Mouse (Mus musculus) large intestine, adult 2 months (tissue): ENCODE results near the gene Ubxn6. TPM values are rescaled to one million over a fixed set of nuclear protein-coding genes. Genes with fewer than 3 reads are reported as not detected.
"Not testable (repeated sequence)": the region's sequence is repeated elsewhere in the genome, so short reads cannot be mapped to it uniquely, and the experiment has no call there.

Experiments used
- DNase-seq: peaks from one replicate; pipeline ENCODE4 v3.0.0-alpha.2; 2012; ENCODE audit warnings: low read depth, low spot score
- WGBS: fragments of 180-500 bp; shearing (Covaris S2); methylation state at CpG from one replicate; pipeline ENCODE4 v1.1.7; 2018; 5-methylcytosine and 5-hydroxymethylcytosine counted together
- polyA plus RNA-seq: library from polyadenylated mRNA; depleted of rRNA; stranded (reverse); fragments of >200 nt; gene quantifications from 2 replicates; pipeline ENCODE4 v1.2.3, GENCODE M21; 2012

Ubxn6 gene
- polyA plus RNA-seq, 1 experiment, result 51.6 TPM

DNA sequence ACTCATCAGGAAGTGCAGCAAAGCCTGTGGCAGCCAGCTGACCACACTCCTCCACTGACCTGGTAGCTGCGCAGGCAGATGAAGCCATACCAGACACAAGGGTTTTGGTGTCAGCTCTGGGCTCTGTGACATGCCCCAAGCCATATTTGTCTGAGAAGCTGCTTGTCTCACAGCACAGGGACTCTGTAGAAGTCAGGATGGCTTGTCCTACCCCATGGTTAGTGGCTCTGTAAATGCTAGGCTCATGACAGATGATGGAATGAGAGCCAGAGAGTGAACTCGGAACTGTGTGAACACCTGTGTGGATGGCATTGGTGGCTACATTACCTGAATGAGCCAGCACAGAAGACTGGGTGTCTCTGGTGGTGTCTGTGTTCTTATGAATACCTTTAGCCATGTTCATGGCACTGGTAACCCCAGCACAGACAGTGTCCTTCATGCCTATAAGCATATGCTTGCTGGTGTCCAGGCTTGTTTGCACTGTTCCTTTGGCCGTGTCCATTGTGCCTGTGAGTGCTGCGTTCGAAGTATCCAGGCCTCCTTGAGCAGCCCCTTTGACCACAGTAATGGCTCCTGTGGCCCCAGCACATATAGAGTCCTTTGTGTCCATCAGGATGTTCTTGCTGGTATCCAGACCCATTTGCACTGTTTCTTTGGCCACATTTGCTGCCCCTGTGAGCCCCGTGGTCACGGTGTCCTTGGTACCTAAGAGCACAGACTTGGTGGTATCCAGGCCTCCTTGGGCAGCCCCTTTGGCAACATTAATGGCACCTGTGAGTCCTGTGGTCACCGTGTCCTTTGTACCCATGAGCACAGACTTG is 28.8 kb upstream of the Ubxn6 start:
- WGBS, result 96% methylated on average over 8 of the region's 8 CpGs
- DNase-seq, result no peak

GRCm38 (mm10) chr17:56102927-56103326 is 28.1 kb upstream of the Ubxn6 start:
- no peak for DNase-seq
- 94% methylated on average over 9 of the region's 9 CpGs for WGBS

- no peak for DNase-seq
- WGBS, result 90% methylated on average over 5 of the region's 5 CpGs
Observed at GRCm38 (mm10) chr17:56102158-56102557, 27.3 kb upstream of the Ubxn6 start.

- no peak for DNase-seq
- WGBS, result 92% methylated on average over 3 of the region's 3 CpGs
Observed at GRCm38 (mm10) chr17:56100811-56101210, 26.0 kb upstream of the Ubxn6 start.

DNA sequence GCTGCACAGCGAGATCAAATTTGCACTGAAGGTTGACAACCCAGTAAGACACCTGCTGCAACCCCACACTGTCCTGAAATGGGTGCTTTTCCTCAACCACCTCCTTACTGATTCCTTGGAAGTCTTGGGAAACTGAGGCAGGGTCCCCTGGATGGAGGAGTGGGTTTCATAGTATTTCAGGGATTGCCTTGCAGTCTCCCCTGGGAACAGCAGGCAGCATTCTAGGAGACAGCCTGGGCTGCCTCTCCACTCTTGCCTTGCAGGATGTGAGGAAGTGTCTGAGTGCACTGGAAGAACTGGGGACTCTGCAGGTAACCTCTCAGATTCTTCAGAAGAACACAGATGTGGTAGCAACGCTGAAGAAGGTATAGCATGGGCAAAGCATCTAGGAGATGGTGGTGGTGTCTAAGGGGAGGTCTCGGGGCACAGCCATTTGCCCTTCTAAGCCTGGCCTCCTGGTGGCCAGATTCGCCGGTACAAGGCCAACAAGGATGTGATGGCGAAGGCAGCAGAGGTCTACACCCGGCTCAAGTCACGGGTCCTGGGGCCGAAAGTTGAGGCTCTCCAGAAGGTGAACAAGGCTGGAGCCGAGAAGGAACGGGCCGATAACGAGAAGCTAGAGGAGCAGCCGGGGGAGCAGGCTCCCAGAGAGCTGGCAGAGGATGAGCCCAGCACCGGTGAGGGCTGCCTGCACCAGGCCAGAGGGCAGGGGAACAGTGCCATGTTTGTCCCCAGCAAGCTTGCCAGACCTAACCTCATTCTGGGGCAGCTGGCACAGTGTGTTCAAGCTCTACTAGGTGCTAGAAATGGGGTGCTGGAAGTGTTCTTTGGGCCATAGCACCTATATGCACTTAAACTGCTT is 24.1 kb upstream of the Ubxn6 start:
- WGBS, result 92% methylated on average over 15 of the region's 15 CpGs
- DNase-seq, result no peak

GRCm38 (mm10) chr17:56098180-56098579 is 23.4 kb upstream of the Ubxn6 start:
- WGBS, result 94% methylated on average over 8 of the region's 8 CpGs
- DNase-seq, result no peak

- WGBS, result 88% methylated on average over 12 of the region's 12 CpGs
- no peak for DNase-seq
Observed at GRCm38 (mm10) chr17:56096883-56097282, 22.1 kb upstream of the Ubxn6 start.

DNA sequence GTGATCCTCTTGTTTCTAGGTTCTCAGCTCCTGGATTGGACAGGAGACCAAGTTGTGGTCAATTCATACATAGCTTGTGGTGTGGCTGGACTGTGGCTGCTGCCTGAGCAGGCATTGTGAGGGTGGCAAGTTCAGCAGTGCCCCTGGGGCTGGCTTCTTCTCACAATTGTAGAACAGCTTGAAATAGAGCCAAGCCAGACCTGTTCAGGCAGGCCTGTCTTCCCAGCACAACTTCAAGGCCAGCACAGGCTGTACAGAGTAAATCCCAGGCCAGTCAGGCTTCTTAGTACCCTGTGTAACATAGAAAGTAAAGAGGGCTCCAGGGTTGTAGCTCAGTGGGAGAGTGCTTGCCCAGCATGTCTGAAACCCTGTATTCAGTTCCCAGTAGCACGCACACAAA is 18.0 kb upstream of the Ubxn6 start:
- DNase-seq, result no peak
- 96% methylated on average over 1 of the region's 1 CpGs for WGBS

GRCm38 (mm10) chr17:56092312-56092711 is 17.5 kb upstream of the Ubxn6 start:
- 92% methylated on average over 1 of the region's 1 CpGs for WGBS
- no peak for DNase-seq

DNA sequence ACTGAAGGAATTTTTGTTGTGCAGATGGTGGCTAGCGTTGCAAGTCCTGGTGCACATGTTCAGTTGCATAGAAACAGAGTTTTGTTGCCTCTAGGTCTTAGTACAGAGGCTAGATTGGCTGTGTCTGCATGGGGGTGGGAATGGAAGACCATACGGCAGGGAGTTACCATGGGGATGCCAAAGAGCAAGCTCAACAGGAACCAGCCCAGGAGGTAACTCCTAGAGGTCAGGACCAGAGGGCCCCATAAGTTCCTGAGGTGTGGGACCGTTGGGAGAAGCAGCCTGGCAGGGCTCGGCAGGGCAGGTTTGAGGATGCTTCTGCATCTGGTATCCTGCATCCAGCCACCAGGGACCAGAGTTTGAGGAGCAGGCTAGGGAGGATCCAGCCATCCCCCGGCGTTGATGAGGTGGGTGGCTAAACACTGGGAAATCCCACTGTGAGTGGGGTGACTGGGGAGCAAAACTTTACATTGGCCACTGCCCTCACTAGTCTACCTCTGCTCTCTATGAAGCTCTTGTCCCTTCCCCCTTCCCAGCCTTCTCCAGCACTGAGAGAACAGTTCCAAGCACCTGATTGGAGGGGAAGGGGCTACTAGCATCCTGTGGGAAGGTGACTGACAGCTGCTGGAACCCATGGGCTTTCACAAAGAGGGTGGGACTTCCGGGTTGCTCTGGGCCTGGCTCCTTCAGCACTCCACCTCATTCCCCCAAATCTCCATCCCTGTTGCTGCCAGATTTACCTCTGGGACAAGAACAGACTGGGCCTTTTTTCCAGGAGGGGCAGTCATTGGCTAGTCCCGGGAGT is 6.2 kb upstream of the Ubxn6 start:
- WGBS, result 38% methylated on average over 8 of the region's 8 CpGs
- DNase-seq, result no peak

DNA sequence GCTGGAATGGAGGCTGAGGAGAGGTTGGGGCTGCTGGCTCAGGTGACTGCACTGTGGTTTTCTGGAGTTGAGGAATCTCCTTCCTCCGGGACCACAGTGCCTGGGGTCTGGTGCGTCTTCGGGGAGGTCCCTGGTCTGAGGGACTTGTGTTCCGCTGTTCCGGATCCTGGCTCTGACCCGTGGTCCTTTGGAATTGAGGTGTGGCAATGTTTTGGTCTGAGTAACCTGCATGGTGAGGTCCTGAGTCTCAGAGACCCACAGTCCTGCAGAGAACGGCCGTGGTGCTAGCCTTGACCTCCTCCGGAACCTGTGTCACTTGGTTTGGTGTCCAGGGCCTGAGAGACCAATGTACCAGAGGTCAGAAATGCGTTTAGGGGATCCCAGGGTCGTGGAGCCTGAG is 5.1 kb upstream of the Ubxn6 start:
- DNase-seq, result no peak
- under 1% methylated on average over 11 of the region's 11 CpGs for WGBS

- WGBS, result under 1% methylated on average over 61 of the region's 61 CpGs
Observed at GRCm38 (mm10) chr17:56078880-56079795, 4.3 kb upstream of the Ubxn6 start, which contains the start of gene Hdgfl2. Gene Hdgfl2 (plus strand): TSS chr17:56079634.

GRCm38 (mm10) chr17:56078361-56078760 is 3.5 kb upstream of the Ubxn6 start:
- not testable (repeated sequence) for DNase-seq
- WGBS, result 62% methylated on average over 9 of the region's 9 CpGs

More at GRCm38 (mm10) chr17:56078880-56079795, 4.3 kb upstream of the Ubxn6 start, which contains the start of gene Hdgfl2:
- peak; percentile 99 for DNase-seq

DNA sequence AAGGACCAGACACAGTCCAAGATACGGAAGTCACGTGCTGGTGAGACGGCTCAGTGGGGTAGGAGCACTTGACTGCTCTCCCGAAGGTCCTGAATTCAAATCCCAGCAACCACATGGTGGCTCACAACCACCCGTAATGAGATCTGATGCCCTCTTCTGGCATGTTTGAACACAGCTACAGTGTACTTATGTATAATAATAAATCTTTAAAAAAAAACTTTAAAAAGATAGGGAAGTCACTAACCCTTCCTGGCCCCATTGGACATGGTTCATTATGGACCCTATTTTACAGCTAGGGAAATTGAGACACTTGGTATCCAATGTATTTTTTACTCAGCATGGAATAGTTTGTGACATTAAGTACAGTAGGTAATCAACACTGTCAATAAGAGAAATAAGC is 2.7 kb upstream of the Ubxn6 start:
- 73% methylated on average over 5 of the region's 5 CpGs for WGBS
- no peak for DNase-seq

DNA sequence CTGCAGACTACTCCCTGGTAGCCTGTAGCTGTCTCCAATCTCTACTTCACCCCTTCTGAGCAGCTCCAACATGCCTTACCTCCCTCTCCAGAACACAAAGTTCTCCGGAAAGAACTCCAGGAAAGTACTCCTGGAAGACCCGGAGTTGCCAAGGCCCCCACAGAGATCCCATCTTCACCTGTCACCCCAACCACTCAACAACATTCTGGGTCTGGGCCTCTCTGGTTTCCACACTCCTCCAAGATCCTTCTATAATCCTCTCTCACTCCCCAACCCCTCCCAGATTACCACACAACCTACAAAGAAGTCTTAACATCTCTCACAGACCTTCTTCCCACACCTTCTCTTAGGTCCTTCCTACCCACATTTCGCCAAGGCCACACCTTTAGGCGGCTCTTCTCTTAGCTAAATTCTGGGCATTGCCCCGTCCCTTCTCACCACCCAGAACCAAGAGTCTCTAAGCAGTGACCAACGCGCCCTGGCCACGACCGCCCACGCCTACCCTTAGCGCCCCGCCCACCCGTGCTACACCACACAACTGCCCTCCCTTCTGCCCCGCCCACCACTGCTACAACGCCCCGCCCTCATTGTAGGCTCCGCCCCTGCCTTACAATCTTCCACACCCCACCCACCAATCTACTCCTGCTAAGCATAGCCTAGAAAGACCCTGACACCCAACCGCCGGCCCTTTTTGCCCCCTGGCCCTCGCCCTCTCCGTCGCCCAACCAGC is 566 bp downstream of the Ubxn6 start:
- DNase-seq, result peak; percentile 64
- WGBS, result 7% methylated on average over 22 of the region's 22 CpGs

DNA sequence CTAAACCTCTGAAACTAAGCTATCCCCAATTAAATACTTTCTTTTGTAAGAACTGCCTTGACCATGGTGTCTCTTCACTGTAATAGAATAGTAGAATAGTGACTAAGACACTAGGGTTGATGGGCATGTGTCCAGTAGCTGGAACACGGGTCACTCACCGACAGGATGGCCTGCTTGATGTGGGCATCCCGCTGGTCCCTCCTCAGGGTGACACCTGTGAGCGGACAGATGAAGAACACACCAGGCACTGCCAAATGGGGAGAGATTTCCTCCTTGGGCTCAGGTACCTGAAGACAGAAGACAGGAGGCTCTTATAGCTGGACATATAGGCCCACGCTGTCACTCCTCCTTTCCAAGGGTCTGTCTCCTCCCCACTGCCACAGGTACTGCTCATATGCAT is 2.6 kb downstream of the Ubxn6 start:
- no peak for DNase-seq
- 89% methylated on average over 5 of the region's 5 CpGs for WGBS

- DNase-seq, result no peak
Observed at GRCm38 (mm10) chr17:56071126-56071525, 3.7 kb downstream of the Ubxn6 start.

DNA sequence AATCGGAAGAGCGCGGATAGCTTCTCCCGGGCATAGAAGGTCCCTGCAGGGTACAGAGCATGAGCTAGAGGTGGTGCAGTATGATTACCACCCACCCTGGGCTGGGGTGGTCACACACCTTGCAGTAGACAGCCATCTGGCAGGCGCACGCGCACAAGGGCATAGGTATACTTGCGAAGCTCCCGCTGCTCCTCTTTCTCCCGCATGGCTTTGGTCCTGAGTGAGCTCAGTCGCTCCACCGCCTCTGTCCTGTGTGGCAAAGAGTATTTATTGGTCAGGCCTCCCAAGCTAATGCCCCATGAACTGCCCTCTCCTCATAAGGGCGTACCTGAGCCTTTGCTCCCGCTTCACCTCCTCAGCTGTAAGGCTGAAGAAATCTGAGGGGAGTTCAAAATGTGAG is 5.8 kb downstream of the Ubxn6 start:
- WGBS, result 94% methylated on average over 14 of the region's 14 CpGs
- no peak for DNase-seq
